Mouse (Mus musculus): Measurements from ENCODE around the gene Apoc4. TPM values are rescaled to one million over a fixed set of nuclear protein-coding genes. Genes with fewer than 3 reads are reported as not detected.
A peak's percentile ranks its signal among the peaks of the same experiment; 100 is the strongest.

Gene Apoc4
- total RNA-seq, 2 experiments from 2014 or later, result 82.0 to 218 TPM

DNA sequence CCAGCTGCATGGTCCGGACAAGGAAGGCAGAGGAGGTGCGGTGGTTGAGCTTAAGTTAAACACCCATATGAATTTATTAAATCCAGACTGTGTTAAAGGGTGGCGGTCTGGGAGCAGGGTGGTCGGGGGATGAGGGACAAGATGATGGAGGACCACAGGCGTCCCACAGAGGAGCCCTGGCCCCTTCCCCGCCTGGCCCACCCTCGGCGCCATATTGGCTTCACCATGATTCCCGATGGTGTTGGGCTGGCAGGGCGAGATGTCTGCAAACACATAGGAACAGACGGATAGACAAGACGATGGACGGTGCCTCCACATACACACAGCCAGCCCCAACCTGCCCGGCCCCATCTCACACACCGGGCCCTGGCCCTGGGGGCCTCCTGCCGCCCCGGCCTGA lies 48.1 kb downstream of the Apoc4 start:
- no peak for DNase-seq (ENCODE audit: low spot score in 2 of 2)

DNA sequence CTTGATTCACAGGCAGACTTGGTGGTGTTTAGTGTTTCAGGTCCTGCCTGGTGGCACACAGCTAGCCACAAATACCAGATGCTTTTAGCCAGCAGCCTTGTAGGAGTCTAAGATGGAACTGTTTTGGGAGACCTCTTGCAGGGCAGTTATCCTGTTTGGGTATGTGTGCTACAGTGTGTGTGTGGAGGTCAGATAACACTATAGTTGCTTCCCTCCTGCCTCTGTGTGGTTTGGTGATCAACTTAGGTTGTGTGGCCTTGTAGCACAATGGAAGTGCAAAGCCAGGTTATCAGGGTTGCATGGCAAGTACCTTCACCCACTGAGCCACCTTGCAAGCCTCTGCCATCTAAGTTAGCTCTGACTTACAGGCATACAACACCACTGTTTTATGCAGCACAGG lies 48.6 kb downstream of the Apoc4 start:
- DNase-seq (ENCODE audit: low spot score in 2 of 2), result no peak

- no peak for DNase-seq (ENCODE audit: low spot score in 2 of 2)
These were observed 49.0 kb downstream of the Apoc4 start for GRCm38 (mm10) chr7:19632275-19632674.

GRCm38 (mm10) chr7:19629361-19629734 lies 51.9 kb downstream of the Apoc4 start, which contains the start of gene Relb:
Relb (minus strand) TSS chr7:19629438.
- peak; percentile 80 to 82 for DNase-seq (ENCODE audit: low spot score in 2 of 2)

DNA sequence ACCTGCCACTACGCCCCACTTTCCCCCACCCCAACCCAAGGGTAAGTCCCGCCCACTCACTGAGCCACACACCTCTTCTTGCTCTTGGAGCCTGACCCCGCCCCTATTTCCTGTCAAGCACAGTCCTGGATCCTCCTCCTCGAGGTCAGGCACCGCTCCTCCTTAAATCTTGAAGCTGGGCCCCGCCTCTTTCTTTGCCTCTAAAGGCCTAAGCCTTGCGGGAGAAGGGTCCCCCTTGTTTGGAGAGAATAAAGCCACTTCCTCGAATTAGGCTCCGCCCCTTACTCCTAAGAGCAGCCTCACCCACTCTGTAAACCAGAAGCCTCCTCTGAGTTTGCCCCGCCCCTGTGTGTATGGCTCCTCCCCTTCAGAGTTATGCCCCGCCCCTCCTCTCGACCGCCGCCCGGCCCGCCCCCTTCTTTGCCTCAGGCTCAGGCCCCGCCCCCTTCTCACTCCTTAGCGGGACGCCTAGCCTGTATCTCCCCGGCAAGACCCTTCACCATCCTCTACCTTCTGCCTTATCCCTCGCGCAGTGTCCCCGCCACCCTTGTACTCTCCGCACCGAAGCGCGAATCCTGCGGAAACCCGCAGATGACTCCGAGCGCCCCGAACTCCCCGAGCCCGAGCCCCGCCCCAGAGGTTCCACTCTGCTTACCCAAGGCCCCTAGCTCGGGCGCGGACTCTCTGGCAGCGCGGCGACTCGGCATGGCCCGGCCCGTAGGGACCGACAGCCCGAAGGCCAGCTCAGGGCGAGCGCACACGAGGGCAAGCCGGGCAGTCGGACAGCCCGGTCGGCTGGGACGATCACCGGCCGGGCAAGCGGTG lies 52.5 kb downstream of the Apoc4 start:
- DNase-seq (ENCODE audit: low spot score in 2 of 2), result peak; percentile 88 to 91

DNA sequence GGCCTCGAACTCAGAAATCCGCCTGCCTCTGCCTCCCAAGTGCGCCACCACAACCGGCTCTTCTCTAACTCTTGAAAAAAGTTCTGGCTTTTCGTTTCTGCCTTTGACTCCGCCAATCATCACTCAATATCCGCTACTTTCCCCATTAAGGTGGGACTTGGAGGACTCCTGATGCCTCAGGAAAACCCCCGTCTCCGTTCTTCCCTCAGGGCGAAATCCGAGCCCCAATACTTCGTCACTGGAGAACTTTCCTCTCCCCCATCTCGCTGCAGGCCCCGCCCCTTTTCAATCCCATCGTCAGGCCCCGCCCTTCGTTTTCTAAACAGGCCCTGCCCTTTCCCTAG lies 53.1 kb downstream of the Apoc4 start:
- no peak for DNase-seq (ENCODE audit: low spot score in 2 of 2)

Other genes with a start within 250 kb of the Apoc4 start
- gene Mark4, start 222.7 kb downstream of the Apoc4 start, total RNA-seq (2021), result 10 to 100 TPM; 47.7 to 51.6 TPM
- gene Exoc3l2, start 218.1 kb downstream of the Apoc4 start, total RNA-seq (2021), result 10 to 100 TPM; 26.7 to 28.7 TPM
- 1 to 10 TPM; 7.7 to 8.1 TPM for gene Bloc1s3, start 173.1 kb downstream of the Apoc4 start, total RNA-seq (2021)
- 10 to 100 TPM; 67.0 to 76.7 TPM for gene Trappc6a, start 173.1 kb downstream of the Apoc4 start, total RNA-seq (2021)
- gene Nkpd1, start 163.6 kb downstream of the Apoc4 start, total RNA-seq (2021), result under 1 TPM; 0.17 to 0.28 TPM
- gene Ppp1r37, start 118.4 kb downstream of the Apoc4 start, total RNA-seq (2021), result 10 to 100 TPM; 66.7 to 67.1 TPM
- gene Zfp296, start 104.2 kb downstream of the Apoc4 start, total RNA-seq (2021), result under 1 TPM; 0.25 to 0.39 TPM
- 10 to 100 TPM; 67.0 to 68.8 TPM for gene Gemin7, start 103.9 kb downstream of the Apoc4 start, total RNA-seq (2021)
- 10 to 100 TPM; 74.3 to 79.6 TPM for gene Clasrp, start 77.0 kb downstream of the Apoc4 start, total RNA-seq (2021)
- 10 to 100 TPM; 22.3 to 23.8 TPM for gene Relb, start 52.0 kb downstream of the Apoc4 start, total RNA-seq (2021)
- gene Clptm1, start 16.4 kb downstream of the Apoc4 start, total RNA-seq (2021), result 100 to 1,000 TPM; 112 to 116 TPM
- 10 to 100 TPM in 1 of 2 experiments, 1 to 10 TPM in 1; 3.0 to 81.8 TPM for gene Apoc2, start 3.5 kb downstream of the Apoc4 start, total RNA-seq (2021)
- 1 to 10 TPM; 3.2 to 9.1 TPM for gene Gm44805, start 56 bp downstream of the Apoc4 start, total RNA-seq (2021)
- 100 to 1,000 TPM; 390 to 714 TPM for gene Apoc1, start 11.2 kb upstream of the Apoc4 start, total RNA-seq (2021)
- gene Apoe, start 17.7 kb upstream of the Apoc4 start, total RNA-seq (2021), result 1,000 to 10,000 TPM in 1 of 2 experiments, 100 to 1,000 TPM in 1; 636 to 2,003 TPM
- gene Tomm40, start 34.0 kb upstream of the Apoc4 start, total RNA-seq (2021), result 100 to 1,000 TPM; 137 to 139 TPM
- gene Nectin2, start 69.0 kb upstream of the Apoc4 start, total RNA-seq (2021), result 10 to 100 TPM; 72.0 to 80.6 TPM
- 10 to 100 TPM; 59.8 to 84.7 TPM for gene Bcam, start 89.5 kb upstream of the Apoc4 start, total RNA-seq (2021)
- gene Cblc, start 115.3 kb upstream of the Apoc4 start, total RNA-seq (2021), result 1 to 10 TPM in 1 of 2 experiments, under 1 TPM in 1; 0.68 to 1.0 TPM
- 10 to 100 TPM in 1 of 2 experiments, 1 to 10 TPM in 1; 9.6 to 11.5 TPM for gene Bcl3, start 141.3 kb upstream of the Apoc4 start, total RNA-seq (2021)
- not detected for gene Gm19345, start 170.5 kb upstream of the Apoc4 start, total RNA-seq (2021)
- under 1 TPM in 1 of 2 experiments, not detected in 1; 0.20 TPM for gene Ceacam16, start 179.8 kb upstream of the Apoc4 start, total RNA-seq (2021)
- not detected for gene Ceacam19, start 206.5 kb upstream of the Apoc4 start, total RNA-seq (2021)
- 10 to 100 TPM; 21.6 to 22.0 TPM for gene Pvr, start 239.7 kb upstream of the Apoc4 start, total RNA-seq (2021)